Mouse (Mus musculus) T-cell, adult 2 months (primary cell): Measurements from ENCODE around the gene Srsf5.
"Not testable (repeated sequence)": the region's sequence is repeated elsewhere in the genome, so short reads cannot be mapped to it uniquely, and the experiment has no call there.

Experiments
- DNase-seq: peaks from one replicate; pipeline ENCODE4 v3.0.0; 2022; ENCODE audit warnings: low spot score

The Srsf5 gene

DNA sequence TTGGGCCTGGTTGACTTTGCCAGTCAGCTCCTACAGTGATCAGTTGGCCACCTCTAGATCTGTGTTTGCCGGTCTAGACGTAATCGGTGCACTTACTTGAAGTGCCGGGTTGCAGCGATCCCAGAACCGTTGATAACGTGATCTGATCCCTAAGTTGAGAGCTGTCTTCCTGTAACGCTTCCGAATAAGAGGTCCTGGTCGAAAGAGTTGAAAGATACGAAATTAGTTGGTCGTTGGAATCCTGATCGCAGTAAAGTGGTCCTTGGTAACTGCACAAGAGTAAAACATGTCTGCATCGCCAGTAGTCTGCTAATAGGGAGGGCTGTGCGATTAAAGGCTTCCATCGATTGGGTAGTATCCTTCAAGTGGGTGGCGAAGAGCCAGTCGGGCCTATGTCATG, 2.9 kb downstream of the Srsf5 start:
- no peak for DNase-seq

DNA sequence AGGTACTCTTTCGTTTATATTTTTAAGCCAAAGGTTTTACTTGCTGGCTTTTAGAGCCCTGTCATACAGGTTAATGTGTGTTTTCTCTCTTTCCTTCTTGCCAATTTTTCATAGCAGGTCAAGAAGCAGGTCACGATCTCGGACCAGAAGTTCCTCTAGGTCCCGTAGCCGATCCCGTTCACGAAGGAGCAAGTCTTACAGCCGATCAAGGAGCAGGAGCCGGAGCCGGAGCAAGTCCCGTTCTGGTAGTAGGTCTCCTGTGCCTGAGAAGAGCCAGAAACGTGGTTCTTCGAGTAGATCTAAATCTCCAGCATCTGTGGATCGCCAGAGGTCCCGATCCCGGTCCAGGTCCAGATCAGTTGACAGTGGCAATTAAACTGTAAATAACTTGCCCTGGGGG, 4.3 kb downstream of the Srsf5 start:
- DNase-seq, result not testable (repeated sequence)

DNA sequence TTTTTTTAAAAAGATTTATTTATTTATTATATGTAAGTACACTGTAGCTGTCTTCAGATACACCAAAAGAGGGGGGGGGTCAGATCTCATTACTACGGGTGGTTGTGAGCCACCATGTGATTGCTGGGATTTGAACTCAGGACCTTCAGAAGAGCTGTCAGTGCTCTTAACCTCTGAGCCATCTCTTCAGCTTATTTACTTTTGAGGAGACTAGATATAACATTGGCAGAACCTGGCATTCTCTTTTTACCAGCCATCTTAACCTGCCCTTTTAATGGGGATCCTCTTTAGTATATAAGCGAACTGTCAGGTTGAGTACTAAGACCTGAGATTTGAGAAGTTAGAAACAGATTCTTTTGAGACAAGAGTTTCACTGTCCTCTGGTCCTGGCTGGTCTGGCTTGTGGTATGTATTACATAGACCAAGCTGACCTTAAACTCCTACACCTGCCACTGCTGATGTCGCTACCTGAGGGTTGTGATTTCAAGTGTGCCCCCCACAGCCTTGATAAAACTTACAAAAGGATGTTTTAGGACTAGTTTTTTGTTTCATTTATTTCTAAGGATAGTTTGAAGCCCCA, 6.4 kb downstream of the Srsf5 start:
- peak; percentile 15 for DNase-seq

DNA sequence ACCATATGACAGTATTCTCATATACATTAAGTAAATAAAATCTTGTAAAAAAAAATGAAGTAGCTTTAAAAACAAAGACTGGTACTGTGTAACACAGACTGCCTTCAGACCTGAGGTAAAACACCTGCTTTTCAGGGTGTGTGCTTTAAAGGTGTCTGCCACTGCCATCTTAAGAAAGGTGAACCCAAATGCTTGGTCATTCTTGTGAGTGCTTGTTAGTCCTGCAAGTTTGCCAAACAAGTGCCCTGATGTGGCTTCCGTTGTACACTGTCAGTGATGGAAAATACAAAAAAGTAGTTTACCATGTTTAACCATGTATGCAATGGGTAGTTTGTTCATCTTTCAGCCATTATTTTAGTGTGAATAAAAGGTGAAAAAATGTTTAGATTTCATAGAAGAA, 7.2 kb downstream of the Srsf5 start:
- DNase-seq, result peak; percentile 15

DNA sequence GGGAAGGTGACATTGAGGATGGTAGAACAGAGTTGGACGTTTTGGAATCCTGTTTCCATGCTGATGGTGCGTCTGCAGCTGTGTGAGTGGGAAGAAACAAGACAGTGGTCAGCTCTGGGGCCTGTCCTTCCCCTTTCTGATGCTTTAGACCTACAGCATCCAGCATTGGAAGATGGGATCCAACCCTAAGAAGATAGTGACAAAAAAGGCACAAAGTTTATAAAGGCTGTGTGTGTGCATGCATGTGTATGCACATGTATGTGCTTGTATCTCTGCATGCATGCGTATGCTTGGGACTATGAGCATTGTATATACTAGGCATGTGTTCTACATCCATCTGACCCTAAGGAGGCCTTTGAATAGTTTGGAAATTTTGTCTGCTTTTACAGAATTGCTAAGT, 10.7 kb downstream of the Srsf5 start:
- DNase-seq, result no peak

DNA sequence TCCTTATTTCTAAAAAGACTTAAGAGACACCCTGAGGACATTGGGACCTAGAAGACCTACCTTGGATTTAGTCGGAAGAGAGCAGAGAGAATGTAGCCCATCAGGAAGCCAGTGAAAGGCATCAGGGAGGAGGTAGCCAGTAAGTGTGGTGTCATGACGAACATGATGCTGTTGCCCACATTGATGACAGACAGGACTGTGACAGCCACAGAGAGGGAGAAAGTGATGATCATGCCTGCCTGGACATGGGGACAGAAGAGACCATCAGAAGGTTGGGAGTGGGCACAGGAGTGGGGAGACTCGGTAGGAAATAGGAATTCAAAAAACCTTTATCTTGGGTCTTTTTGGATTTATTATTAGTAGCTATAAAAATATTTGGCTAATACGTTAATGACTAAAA, 12.7 kb downstream of the Srsf5 start:
- no peak for DNase-seq

DNA sequence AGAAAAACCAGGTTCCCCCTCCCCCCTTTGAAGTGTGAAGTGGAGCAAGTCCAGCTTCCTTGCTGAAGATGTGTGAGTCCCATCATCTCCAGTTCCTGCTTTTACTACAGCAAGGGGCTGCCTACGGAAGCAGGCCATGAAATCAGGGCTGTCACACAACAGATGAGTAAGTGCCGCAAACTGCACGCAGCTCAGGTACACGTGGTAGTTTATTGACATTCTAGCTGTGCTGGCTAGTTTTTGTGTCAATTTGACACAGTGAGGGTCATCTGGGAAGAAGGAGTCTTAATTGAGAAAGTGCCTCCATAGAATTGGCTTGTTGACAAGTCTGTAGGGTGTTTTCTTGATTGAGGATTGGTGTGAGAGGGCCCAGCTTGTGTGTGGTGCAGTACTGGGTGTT, 17.3 kb downstream of the Srsf5 start:
- DNase-seq, result no peak

DNA sequence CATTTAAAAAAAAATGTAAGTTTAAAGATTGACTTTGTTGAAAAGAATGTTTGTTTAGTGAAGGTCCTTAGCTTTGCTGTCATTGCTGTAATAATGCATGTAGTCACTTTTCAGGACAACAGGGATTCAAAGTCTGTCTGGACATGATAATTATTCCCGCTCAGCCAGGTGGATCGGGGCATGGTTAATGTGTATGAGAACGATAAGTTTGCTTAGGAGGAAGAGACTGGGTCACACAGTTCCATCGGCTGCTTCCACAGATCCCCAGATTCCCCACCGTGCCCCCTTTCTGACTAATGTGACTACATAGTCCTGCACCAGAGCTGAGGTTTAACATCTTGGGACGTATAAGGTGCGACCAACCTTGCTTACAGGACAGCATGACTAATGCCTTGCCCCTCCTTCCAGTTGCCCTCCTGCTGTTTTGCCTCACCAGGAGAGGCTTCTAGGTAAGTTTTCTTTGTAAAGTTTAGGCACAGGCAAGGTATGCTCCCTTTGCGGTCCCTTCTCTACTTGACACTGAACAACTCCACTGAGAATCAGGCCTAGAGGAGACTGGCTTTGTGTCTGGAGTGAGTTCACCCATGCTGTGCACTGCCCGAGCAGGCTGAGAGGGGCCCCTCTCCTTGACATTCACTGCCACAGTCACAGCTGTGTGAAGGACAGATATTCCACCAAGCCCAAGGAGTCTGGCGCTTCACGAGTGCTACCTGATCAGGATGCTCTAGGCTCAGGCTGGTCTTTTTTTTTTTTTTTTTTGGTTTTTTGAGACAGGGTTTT, 20.9 kb downstream of the Srsf5 start:
- no peak for DNase-seq

DNA sequence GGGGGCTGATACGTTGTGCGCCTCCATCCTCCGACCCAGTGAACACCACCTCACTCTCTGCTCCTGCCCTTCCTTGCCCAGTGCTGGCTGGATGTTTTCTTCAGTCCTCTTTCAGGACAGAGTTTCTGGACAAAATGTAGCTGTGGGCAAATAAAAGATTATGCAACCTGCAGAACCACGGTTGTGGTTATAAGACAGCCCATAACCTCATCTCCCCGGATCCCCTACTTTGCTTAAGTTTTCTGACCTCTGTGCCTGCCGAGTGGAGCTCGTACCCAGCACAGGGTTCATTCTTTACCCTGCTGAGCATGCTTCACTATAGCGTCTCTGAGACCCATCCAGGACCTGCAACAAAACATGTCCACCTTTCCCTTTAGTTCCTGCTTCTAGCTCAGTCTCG, 22.6 kb downstream of the Srsf5 start:
- DNase-seq, result no peak

DNA sequence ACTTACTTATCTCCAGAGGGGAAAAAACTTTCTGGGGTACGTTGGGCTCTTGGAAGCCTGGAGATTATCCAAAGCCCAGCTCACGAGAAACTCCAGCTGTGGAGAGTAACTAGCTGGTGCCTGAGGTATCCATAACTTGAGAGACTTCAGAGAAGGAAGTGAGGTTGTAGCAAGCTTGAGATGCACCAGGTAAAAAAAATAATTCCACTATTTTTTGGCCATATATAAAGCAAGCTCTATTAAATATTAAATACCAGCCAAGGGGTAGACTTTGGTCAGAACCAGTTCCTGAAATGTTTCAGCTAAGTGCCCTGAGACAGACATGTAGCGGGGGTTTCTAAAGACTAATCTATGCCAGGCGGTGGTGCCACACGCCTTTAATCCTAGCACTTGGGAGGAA, 23.3 kb downstream of the Srsf5 start, which contains the start of gene Slc10a1:
Slc10a1 (minus strand) TSS at position 101 of the 400 bp plus-strand sequence.
- no peak for DNase-seq

DNA sequence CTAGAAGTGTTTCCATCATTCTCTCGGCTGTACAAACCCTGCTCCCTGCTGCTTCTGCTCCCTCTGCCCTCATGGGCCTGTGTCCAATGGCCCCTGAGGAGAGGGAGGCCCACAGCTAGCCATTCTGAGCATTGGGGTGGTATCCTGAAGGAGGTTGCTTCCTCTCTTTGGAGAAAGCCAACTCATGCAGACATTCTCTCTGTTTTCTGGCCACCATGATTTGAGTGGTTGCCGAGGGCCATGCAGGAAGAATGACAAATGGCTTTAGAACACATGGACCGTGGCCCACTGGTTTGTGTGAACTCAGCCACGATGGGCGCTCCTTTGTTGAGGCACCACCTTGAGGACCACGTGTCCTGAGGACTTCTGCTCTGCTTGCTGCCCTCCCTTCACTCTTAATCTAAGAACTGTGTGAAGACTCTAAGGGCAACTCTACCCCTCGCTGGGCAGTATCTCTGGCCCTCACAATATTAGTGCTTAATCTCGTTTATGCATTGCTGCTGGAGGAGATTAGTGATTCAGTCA, 24.9 kb downstream of the Srsf5 start:
- DNase-seq, result no peak

DNA sequence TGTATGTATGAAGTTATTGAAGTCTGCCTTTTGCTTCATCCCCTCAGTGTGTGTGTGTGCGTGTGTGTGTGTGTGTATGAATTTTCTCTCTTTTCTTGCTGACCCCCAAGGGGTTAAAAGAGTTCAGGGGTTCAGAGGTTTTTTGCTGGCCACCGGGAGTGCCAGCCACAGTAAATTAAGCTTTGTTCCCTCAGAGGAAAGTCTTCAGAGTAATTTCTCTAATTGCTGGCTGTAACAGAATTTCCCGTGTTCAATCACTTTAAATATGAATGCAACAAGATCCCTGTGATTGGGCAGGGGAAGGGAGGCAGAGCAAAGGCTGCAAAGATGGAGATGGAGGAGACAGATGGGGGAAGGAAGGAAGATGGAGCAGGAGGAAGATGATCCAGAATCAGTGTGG, 26.5 kb downstream of the Srsf5 start:
- no peak for DNase-seq

DNA sequence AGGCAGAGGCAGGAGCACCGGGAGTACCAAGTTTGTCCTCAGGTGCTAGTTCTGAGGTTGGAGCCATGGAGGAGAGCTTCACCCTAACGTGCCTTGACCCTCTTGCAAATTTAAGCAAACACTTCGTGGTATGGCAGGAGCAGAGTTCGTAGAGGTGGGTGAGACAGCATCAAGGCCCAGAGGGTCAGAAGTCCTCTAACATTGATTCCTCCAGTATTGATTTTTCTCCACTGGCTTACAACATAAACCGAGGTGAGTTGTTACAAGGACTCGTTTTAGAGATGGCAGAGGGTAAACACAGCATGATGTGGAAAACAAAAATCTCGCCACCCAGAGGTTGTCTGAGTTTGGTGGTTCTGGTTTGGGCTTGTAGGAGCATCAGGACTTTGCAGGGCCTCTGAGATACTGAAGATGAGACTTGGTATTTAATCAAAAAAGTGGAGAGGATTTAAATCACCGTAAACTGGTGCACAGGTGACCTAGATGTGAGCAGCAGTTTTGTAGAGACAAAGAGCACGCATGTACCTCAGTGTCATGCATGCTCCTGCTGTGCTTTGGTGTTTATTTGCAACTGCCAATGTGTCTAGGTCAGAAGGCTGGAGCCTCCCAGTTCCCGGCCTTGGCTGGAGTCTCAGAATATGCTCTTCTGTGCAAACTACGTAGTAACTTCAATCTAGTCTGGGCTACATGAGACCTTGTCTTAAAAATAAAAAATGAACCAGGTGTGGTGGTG, 30.8 kb downstream of the Srsf5 start:
- DNase-seq, result no peak

DNA sequence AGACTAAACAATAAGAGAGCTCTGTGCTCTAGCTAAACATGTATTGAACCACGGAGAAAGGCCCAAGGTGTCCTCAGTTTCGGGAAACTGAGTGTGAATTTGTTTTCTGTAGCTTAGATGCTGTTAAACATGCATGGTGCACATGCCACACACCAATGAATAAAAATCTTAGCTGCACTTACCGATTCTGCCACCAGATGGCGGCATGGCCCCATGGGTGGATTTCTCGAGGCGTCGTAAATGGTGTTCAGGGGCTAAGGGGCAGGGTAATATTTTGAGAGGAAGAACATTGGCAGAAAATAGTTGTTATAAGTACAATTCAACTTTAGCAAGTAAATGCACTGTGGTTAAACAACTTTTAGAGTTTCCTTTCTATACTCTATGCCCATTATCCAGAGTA, 37.0 kb downstream of the Srsf5 start:
- peak; percentile 59 for DNase-seq

DNA sequence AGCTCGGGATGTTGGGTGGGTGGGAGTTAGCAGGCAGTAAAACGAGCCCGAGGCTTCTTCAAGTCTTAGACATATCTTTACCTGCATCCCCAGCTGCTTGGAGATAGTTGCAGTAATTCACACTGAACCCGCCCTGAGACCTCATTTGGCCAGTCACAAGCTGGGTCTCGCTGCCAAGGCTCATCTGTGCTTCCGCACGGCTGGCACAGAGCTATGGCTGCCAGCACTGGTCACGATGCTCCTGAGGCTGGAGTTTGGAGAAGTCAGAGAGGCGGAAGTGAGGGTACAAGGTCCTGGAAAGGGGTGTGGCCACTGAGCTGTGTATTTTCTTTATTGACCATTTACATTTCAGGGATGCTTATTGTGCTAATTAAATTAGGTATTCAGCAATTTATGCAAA, 38.4 kb downstream of the Srsf5 start:
- DNase-seq, result no peak

DNA sequence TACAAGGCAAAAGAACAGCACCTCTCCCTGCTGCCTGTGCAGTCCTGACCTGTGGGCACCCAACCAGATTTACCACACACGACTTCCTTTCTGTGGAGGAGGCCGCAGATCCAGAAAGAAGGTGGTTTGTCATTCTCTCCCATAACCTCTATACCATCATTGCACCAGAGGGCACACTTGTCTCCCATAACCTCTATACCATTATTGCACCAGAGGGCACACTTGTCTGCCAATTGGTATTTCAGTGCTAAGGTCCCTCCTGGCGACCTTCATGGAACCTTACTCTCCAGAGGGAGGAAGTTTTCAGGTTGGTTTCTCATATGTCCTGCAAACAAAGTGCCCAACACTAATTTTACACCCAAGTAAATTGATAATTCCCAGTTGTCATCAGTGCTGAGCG, 41.3 kb downstream of the Srsf5 start:
- DNase-seq, result no peak

DNA sequence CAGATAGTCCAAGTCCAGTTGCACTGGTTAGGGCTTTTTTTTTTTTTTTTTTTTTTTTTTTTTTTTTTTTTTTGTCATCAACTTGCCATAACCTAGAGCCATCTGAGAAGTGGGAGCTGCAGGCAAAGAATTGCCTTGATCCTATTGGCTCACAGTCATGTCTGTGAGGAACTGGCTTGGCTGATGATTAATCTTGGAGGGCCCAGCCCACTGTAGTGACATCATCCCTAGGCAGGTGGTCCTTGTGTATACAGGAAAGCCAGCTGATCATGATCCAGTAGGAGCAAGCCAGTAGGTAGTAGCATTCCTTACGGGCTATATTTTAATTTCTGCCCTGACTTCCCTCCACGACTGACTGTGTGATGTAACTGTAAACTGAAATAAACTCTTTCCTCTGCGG, 43.0 kb downstream of the Srsf5 start:
- DNase-seq, result no peak

DNA sequence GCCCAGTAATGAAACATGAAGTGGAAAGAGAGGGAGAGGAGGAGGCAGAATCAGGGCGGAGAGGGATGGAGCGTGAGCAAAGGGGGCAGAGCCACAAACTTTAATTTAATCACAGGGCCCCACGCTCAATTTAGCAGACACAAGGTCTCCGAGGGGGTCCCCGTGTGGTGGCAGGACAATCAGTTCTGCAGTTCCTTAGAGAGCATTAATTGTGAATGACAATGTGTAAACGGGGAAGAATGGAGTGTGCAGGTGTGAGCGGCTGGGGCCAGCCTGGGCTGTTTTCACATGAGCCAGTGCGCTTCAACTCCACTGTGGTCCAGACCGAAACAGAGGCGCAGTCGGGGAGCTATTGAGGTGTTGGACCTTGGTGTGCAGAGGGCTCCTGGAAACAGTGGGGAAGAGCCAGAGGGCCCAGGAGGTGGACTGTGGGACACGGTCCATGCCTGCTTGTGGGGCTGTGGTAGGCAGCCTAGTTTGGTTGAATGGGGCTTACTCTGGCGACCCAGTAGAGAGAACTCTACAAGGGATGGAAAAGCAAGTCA, 45.7 kb downstream of the Srsf5 start:
- DNase-seq, result no peak

DNA sequence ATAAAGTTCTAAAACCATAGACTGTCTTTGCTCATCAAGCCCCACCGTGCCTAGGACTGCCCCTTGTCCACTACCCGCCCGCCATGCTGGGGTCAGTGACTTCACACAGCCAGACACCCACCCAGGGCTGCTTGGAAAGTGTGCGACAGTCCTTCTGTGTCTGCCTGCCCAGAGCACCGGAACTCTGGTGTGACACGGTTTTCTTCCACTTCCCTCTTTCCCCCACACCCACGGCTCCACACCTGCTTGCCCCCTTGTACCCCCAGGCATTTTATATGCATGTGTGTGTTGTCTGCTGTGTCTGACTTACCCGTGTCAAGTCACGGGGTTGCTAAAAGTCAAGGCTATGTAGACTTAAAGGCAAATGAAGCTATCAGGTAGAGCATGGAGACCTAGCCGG, 46.5 kb downstream of the Srsf5 start:
- no peak for DNase-seq

DNA sequence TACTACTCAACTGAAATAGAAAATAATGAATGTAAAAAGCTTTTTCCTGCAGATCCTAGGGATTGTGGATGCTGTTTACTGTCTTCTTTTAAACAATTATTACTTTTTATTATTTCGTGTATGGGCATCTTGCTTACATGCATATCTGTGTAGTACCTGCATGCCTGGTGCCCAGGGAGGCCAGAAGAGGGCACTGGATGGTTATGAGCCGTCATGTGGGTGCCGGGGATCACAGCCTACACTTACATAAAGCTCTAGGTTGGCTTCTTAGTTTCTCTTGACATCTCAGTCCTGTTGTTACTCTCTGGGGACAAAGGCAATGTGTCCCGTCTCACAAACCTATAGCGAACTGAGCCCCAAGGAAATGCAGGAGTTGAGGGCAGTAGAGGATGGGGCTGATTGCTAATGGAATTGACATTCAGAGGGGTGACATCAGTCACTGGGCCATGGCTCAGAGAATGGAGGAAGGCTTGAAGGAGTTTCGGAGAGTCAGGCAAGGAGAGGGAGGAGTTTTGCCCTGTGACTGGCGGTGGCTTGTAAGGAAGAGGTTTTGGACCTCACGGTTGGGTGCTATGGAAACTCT, 47.3 kb downstream of the Srsf5 start:
- DNase-seq, result no peak

DNA sequence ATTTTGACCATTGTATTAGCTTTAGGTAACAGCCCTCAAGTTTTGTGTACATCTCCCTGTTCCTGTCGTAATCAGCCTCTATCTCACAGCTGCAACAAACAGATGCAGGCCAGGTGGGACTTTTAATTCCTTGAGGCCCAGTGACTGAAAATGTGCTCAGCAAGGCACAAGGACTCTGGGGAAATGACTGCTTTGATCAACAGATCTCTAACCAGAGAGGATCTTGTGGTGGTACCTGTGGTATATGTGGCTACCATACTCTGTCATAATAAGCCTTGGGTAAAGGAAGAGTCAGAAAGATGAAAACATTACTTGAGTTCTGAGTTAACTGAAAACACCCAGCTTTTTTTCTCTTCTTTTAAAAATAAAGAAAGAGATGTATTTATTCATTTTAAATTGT, 48.5 kb downstream of the Srsf5 start:
- no peak for DNase-seq

DNA sequence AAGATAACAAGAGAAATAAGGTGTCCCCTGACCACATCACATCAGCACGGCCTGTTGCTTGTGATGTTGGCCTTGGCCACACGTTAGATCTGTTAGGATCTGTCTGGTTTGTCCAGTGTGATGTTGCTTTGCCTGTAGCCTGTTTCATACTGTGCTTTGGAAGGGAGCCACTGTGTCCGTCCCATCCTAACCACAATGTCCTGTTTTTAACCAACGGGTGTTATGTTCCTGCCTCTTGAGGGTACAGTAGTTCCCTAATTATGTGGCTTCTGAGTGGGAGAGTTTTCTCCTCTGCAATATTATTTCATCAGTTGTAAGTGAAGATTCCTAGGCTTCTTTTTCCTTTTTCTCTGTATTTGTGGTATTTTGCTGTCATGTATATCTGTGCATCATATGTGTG, 50.0 kb downstream of the Srsf5 start:
- no peak for DNase-seq
